Mouse (Mus musculus) effector memory CD4-positive, alpha-beta T cell, adult 5 months (primary cell): ENCODE results near the gene Nr2f6. TPM values are rescaled to one million over a fixed set of nuclear protein-coding genes. Genes with fewer than 3 reads are reported as not detected.

ENCODE experiments used
- polyA plus RNA-seq: library from polyadenylated mRNA; unstranded; fragments of 100-300 nt; shearing (Covaris generic); gene quantifications from one replicate; pipeline ENCODE4 v1.2.1, GENCODE M21; 2017

Gene Nr2f6
- polyA plus RNA-seq = 7.0 TPM

GRCm38 (mm10) chr8:71381421-71381970 is at the start of gene Nr2f6:
TSS of gene Nr2f6 (minus strand) at chr8:71381960.

GRCm38 (mm10) chr8:71405401-71406098 is 23.8 kb upstream of the Nr2f6 start, which contains the start of gene Ankle1:
TSS of gene Ankle1 (plus strand) at chr8:71406010.

GRCm38 (mm10) chr8:71396639-71397305 is 15.0 kb upstream of the Nr2f6 start, which contains the start of gene Babam1:
TSS of gene Babam1 (plus strand) at chr8:71396861.

GRCm38 (mm10) chr8:71395629-71396028 is 13.9 kb upstream of the Nr2f6 start, which contains the start of gene Ushbp1:
TSS of gene Ushbp1 (minus strand) at chr8:71395802.

DNA sequence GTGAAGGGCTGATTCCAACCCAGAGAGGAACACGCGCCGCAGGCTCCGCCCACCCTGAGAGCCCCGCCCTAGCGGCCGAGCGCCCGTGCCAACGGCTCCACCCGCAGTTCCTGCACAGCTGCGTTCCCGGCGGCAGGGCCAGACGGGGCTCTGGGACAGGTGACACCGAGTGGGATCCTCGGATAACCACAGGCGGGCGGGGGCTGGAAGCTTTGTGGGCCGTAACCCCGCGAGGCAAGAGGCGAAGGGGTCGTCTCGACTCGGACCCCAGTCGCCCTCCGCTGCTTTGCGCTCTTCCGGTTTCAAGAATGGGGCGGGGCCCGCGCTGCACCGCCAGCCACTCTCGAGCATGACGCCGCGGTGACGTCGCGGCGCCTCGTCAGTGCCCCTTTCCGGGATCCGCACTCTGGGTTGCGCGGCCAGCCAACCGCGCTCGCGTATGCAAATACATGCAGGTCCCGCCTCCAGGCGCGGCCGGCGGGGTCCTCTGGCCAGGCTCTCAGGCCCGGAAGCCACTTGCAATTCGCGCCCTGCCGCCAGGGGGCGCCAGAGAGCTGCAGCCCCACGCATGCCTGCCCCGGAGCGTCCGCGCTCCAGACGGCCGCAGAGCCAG is 10.4 kb downstream of the Nr2f6 start, which contains the start of gene Ocel1:
Gene Ocel1, plus strand, starts transcription at position 63 of the 613 bp plus-strand sequence.

GRCm38 (mm10) chr8:71366771-71367528 is 14.8 kb downstream of the Nr2f6 start, which contains the start of gene Use1:
TSS of gene Use1 (plus strand) at chr8:71366848.

Other genes starting within 250 kb of the Nr2f6 start
- 70.3 TPM for gene Myo9b, start 109.2 kb downstream of the Nr2f6 start, polyA plus RNA-seq
- gene Haus8, start 109.0 kb downstream of the Nr2f6 start, polyA plus RNA-seq = 16.4 TPM
- 205 TPM for gene Use1, start 15.1 kb downstream of the Nr2f6 start, polyA plus RNA-seq
- gene Ocel1, start 10.7 kb downstream of the Nr2f6 start, polyA plus RNA-seq = 20.8 TPM
- 0.09 TPM for gene Ushbp1, start 13.8 kb upstream of the Nr2f6 start, polyA plus RNA-seq
- gene Babam1, start 14.9 kb upstream of the Nr2f6 start, polyA plus RNA-seq = 70.4 TPM
- 0.52 TPM for gene Ankle1, start 24.1 kb upstream of the Nr2f6 start, polyA plus RNA-seq
- 103 TPM for gene Abhd8, start 81.7 kb upstream of the Nr2f6 start, polyA plus RNA-seq
- 23.3 TPM for gene Mrpl34, start 83.0 kb upstream of the Nr2f6 start, polyA plus RNA-seq
- gene Dda1, start 87.2 kb upstream of the Nr2f6 start, polyA plus RNA-seq = 138 TPM
- gene Ano8, start 104.0 kb upstream of the Nr2f6 start, polyA plus RNA-seq = 15.7 TPM
- gene Gtpbp3, start 106.1 kb upstream of the Nr2f6 start, polyA plus RNA-seq = 4.0 TPM
- gene Plvap, start 129.8 kb upstream of the Nr2f6 start, polyA plus RNA-seq = not detected
- gene Ccdc194, start 143.8 kb upstream of the Nr2f6 start, polyA plus RNA-seq = not detected
- gene Bst2, start 155.5 kb upstream of the Nr2f6 start, polyA plus RNA-seq = 73.2 TPM
- gene Mvb12a, start 161.0 kb upstream of the Nr2f6 start, polyA plus RNA-seq = 58.6 TPM
- gene Tmem221, start 176.9 kb upstream of the Nr2f6 start, polyA plus RNA-seq = 5.7 TPM
- 0.50 TPM for gene Nxnl1, start 184.6 kb upstream of the Nr2f6 start, polyA plus RNA-seq
- 18.4 TPM for gene Slc27a1, start 186.9 kb upstream of the Nr2f6 start, polyA plus RNA-seq
- gene Pgls, start 210.2 kb upstream of the Nr2f6 start, polyA plus RNA-seq = 79.8 TPM
- 4.3 TPM for gene Fam129c, start 215.7 kb upstream of the Nr2f6 start, polyA plus RNA-seq
- gene Colgalt1, start 229.0 kb upstream of the Nr2f6 start, polyA plus RNA-seq = 30.8 TPM